Mouse (Mus musculus) stomach, embryonic 14.5 days (tissue): Measurements from ENCODE around the gene Ptpn18. TPM values are rescaled to one million over a fixed set of nuclear protein-coding genes. Genes with fewer than 3 reads are reported as not detected.
"Not testable (repeated sequence)": the region's sequence is repeated elsewhere in the genome, so short reads cannot be mapped to it uniquely, and the experiment has no call there.

Experiments used
- ATAC-seq: fragments of 200-750 bp; cut with Nextera tagmentation; 2 replicates; pipeline ENCODE4 v1.8.0; 2017; ENCODE audit warnings: low read depth, moderate TSS enrichment; ENCODE audit not compliant: insufficient number of reproducible peaks, insufficient read depth, low FRiP score
- H3K27ac ChIP-seq: fragments of 300-500 bp; sonication (generic); 2 replicates; pipeline ENCODE4 v1.5.1; 2014; ENCODE audit warnings: mild to moderate bottlenecking, low read length, moderate library complexity, mixed read lengths
- H3K27me3 ChIP-seq: fragments of 300-500 bp; sonication (generic); 2 replicates; pipeline ENCODE4 v1.6.1; 2014; ENCODE audit warnings: low read length, control low read depth, mixed read lengths; ENCODE audit not compliant: control insufficient read depth, insufficient read depth
- H3K36me3 ChIP-seq: fragments of 300-500 bp; sonication (generic); 2 replicates; pipeline ENCODE4 v1.6.1; 2014; ENCODE audit warnings: mild to moderate bottlenecking, control low read depth, low read length, moderate library complexity, mixed read lengths; ENCODE audit not compliant: control insufficient read depth, insufficient read depth
- H3K4me1 ChIP-seq: fragments of 300-500 bp; sonication (generic); 2 replicates; pipeline ENCODE4 v1.6.1; 2014; ENCODE audit warnings: low read length, control low read depth, mixed read lengths; ENCODE audit not compliant: control insufficient read depth, insufficient read depth
- H3K4me2 ChIP-seq: fragments of 300-500 bp; sonication (generic); replicated peaks from 2 replicates; pipeline ENCODE4 v1.6.1; 2014; ENCODE audit warnings: low read depth, low read length, control low read depth
- H3K4me3 ChIP-seq: fragments of 300-500 bp; sonication (generic); 2 replicates; pipeline ENCODE4 v1.5.1; 2014; ENCODE audit warnings: low read depth, low read length, control low read depth
- H3K9ac ChIP-seq: fragments of 300-500 bp; sonication (generic); replicated peaks from 2 replicates; pipeline ENCODE4 v1.6.1; 2014; ENCODE audit warnings: low read depth, mild to moderate bottlenecking, control low read depth, low read length, moderate library complexity, mixed read lengths
- H3K9me3 ChIP-seq: fragments of 300-500 bp; sonication (generic); 2 replicates; pipeline ENCODE4 v1.6.1; 2016; ENCODE audit warnings: low read depth, low read length, control low read depth; ENCODE audit not compliant: control insufficient read depth
- WGBS: fragments of 180-500 bp; shearing (Covaris S2); extraction: QIAGEN DNeasy Blood & Tissue Kit; methylation state at CpG from one replicate; pipeline ENCODE4 v1.1.7; 2014; 5-methylcytosine and 5-hydroxymethylcytosine counted together
- polyA plus RNA-seq: library from polyadenylated mRNA; unstranded; fragments of >200 nt; fragmentation: Nextera tagmentation; extraction: Ambion mirVana; gene quantifications from 2 replicates; pipeline ENCODE4 v1.2.1, GENCODE M21; 2014

The Ptpn18 gene
- polyA plus RNA-seq, 1 experiment from 2014 or later = 18.7 TPM

DNA sequence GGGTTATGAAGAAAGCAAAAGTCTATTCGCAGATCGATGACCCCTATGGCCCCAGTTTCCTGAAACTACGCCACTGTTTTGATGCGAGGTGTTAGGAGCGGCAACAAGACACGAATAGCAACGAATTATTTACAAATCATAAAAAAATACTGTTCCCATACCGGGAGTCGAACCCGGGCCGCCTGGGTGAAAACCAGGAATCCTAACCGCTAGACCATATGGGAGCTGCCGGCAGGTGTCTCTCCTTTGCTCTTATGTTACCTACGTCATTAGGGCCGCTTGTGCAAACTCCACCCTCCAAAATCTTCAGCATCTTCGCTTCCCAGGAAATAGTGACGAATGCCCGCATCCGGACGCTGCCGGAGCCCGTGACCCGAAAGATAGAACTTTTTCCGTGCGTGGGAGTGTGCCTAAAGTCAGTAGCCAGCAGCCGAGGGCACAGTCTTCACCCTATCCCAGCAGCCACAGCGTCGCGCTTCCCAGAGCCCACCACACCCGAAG is 24.9 kb upstream of the Ptpn18 start:
- H3K4me3 ChIP-seq = peak overlapping the region; percentile 58
- H3K9me3 ChIP-seq = peaks cover 21% of the 10 kb centered on the region
- H3K27ac ChIP-seq = peak overlapping the region; percentile 82
- no peaks in the 10 kb centered on the region for H3K27me3 ChIP-seq
- H3K4me1 ChIP-seq = peaks cover 7% of the 10 kb centered on the region; the same call in 1 of the 2 replicates
- H3K4me2 ChIP-seq = peak overlapping the region; percentile 70
- WGBS = under 1% methylated on average over 30 of the region's 30 CpGs
- ATAC-seq = peak; percentile 15
- no peaks in the 10 kb centered on the region; the same call in 1 of the 2 replicates for H3K36me3 ChIP-seq
- H3K9ac ChIP-seq = peak overlapping the region; percentile 32; the same call in 1 of the 2 replicates

DNA sequence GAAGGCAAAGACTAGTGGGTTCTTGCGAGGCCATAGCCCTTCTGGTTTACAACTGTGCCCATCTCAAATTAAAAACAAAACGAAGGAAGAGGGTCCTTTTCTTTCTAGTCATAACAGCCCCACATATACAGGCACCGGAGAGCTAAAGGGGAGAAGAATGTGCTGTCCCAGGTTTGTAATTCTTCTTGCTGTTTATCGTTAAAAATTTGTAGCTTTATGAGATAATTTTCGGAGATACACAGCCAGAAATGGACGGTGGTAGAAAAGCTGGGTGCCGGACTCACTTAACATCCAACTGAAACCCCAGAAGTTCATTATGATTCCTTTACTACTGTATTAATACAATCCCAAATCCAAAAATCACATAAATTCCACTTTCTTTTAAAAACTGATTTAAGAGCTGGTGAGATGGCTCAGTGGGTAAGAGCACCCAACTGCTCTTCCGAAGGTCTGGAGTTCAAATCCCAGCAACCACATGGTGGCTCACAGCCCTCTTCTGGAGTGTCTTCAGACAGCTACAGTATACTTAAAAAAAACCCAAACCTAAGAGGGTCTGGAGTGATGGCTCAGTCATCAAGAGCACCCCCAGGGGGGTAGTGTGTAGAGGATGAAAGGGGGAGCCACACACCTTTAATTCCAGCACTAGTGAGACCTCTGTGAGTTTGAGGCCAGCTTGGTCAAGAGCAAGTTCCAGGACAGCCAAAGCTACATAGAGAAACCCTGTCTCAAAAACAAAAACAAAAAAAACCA is 24.0 kb upstream of the Ptpn18 start:
- H3K9ac ChIP-seq = no peak overlapping the region
- no peaks in the 10 kb centered on the region; the same call in 1 of the 2 replicates for H3K36me3 ChIP-seq
- 27% methylated on average over 8 of the region's 8 CpGs for WGBS

DNA sequence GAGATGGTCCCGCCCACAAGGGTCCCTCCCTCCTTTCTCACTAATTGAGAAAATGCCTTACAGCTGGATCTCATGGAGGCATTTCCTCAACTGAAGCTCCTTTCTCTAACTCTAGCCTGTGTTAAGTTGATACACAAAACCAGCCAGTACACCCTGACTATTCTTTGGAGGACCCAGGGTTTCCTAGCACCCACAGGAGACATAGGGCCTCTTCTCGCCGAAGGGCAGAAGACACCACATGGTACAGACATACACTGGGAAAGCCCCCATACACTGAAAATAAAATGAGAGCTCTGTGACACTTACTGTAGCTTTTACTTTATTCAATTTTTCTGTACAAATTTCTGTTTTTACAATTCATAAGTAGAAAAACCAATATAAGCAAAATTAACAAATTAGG is 23.2 kb upstream of the Ptpn18 start:
- WGBS = 83% methylated on average over 3 of the region's 3 CpGs

More for the DNA sequence above, 24.0 kb upstream of the Ptpn18 start:
- H3K27me3 ChIP-seq = no peaks in the 10 kb centered on the region
- peaks cover 7% of the 10 kb centered on the region; the same call in 1 of the 2 replicates for H3K4me1 ChIP-seq
- peak overlapping the region; percentile 82 for H3K27ac ChIP-seq
- ATAC-seq = no peak
- H3K4me3 ChIP-seq = peak overlapping the region; percentile 58
- peaks cover 16% of the 10 kb centered on the region for H3K9me3 ChIP-seq
- peak overlapping the region; percentile 70 for H3K4me2 ChIP-seq

DNA sequence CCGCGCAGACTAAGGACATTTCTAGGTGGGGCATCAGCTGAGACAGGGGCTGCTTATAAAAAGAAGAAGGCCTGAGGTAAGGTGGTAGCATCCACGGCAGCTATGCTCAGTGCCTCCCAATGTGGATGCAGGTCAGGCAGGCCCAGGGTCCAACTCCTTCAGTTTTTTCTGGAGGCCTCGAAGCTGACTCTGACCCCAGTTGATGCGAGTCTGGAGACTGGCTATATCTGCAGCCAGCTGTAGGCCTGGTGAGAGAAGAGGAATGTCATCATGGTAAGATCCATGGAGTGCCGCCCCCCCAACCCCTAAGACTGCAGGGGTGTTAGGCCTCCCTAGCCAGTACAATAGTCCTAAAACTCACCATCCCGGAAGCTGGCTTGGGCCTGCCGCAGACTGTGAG is 22.2 kb upstream of the Ptpn18 start:
- H3K27me3 ChIP-seq, H3K4me1 ChIP-seq, H3K9ac ChIP-seq, H3K36me3 ChIP-seq, H3K4me3 ChIP-seq, ATAC-seq, H3K4me2 ChIP-seq, H3K9me3 ChIP-seq, H3K27ac ChIP-seq: not testable (repeated sequence)
- 96% methylated on average over 8 of the region's 8 CpGs for WGBS

More for the DNA sequence above, 23.2 kb upstream of the Ptpn18 start:
- Histone ChIP-seq H3K4me3 (no peak overlapping the region), H3K9me3 (peaks cover 8% of the 10 kb centered on the region), H3K4me1 (peaks cover 7% of the 10 kb centered on the region; the same call in 1 of the 2 replicates), H3K4me2 (no peak overlapping the region), H3K9ac (no peak overlapping the region), H3K27me3 (no peaks in the 10 kb centered on the region), H3K36me3 (no peaks in the 10 kb centered on the region; the same call in 1 of the 2 replicates), H3K27ac (no peak overlapping the region)
- ATAC-seq = no peak

DNA sequence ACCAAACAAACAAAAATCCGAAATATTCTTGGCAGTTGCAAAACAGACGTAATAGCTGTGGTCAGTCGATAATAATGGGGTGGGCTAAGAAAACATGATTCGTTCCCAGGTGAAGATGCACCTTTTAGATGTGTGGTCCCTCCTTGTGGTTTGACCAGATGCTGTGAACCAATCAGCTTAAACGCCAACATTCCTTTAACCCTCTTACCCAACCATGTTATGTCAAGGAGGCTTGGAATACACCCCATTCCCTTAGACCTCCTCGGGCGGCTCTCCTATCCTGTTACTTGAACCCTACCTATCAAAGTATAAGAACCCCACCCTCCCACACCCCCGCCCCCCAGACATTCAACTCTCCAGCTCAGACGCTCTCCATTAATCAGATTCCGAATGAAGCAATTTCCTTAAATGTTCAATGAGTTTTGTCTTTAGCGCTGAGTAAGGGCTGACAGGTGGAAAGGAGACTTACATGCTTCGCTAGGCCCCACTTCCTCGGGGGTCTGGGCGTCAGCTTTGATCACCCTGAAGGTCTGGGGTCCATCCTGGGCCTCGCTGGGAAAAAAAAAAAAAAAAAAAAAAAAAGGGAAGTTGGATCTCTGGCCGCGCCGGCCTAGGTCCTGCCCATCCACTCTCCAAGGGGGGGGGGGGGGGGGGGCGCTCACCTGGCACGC is 21.0 kb upstream of the Ptpn18 start:
- H3K27ac ChIP-seq = no peak overlapping the region
- H3K36me3 ChIP-seq = peaks cover 16% of the 10 kb centered on the region
- ATAC-seq = no peak
- H3K9ac ChIP-seq = peak overlapping the region; percentile 42; the same call in 1 of the 2 replicates
- no peaks in the 10 kb centered on the region for H3K27me3 ChIP-seq
- H3K4me2 ChIP-seq = peak overlapping the region; percentile 66
- H3K9me3 ChIP-seq = no peaks in the 10 kb centered on the region
- peaks cover 5% of the 10 kb centered on the region; the same call in 1 of the 2 replicates for H3K4me1 ChIP-seq
- peak overlapping the region; percentile 71 for H3K4me3 ChIP-seq
- whole genome bisulfite sequencing = 43% methylated on average over 15 of the region's 20 CpGs

DNA sequence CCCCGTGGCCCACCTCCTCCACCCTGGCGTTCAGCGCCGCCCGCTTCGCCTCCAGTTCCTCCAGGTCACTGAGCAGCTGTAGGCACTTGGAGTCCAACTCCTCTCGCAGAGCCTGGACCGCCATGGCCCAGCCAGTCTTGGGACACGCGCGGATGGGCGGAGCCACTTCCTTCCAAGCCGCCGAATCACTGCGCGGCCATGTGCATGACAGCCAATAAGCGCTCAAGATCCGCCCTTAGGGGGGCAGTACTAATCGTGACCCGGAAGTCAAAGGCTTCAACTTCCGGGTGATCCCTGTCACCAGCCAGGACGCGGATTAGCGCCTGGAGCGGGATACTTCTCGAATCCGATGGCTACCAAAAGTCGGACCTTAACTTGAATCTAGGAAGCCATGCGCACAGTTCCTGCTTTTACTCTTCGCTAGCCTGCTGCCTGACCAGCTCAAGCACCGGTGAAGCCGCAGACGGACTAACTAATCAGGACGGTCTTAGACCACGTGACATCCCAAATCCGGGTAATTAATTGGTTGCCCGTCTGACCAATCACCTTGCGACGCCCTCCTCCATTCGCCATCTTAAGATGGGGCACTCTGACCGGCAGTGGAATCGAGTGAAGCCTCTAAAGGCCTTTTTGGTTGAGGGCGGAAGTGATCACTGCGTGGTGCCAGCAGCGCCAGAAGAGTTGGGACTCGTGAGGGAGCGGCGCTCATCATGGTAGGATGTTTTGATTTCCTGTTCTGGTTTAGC is 20.2 kb upstream of the Ptpn18 start, which contains the start of the genes Ccdc115 and Imp4:
Gene Ccdc115 (minus strand): TSS at position 458 of the 746 bp plus-strand sequence.
Gene Imp4 (plus strand): TSS at position 637 of the 746 bp plus-strand sequence.
- peaks cover 24% of the 10 kb centered on the region for H3K36me3 ChIP-seq
- H3K4me1 ChIP-seq = no peaks in the 10 kb centered on the region
- H3K9ac ChIP-seq = peak within 1 kb of the TSS; percentile 52; the same call in 1 of the 2 replicates
- ATAC-seq = peak; percentile 95
- H3K4me3 ChIP-seq = peak within 1 kb of the TSS; percentile 71
- H3K27me3 ChIP-seq = no peaks in the 10 kb centered on the region
- H3K4me2 ChIP-seq = peak within 1 kb of the TSS; percentile 79
- WGBS = 0% methylated on average over 48 of the region's 48 CpGs
- H3K27ac ChIP-seq = peak within 1 kb of the TSS; percentile 44; the same call in 1 of the 2 replicates
- no peaks in the 10 kb centered on the region for H3K9me3 ChIP-seq

DNA sequence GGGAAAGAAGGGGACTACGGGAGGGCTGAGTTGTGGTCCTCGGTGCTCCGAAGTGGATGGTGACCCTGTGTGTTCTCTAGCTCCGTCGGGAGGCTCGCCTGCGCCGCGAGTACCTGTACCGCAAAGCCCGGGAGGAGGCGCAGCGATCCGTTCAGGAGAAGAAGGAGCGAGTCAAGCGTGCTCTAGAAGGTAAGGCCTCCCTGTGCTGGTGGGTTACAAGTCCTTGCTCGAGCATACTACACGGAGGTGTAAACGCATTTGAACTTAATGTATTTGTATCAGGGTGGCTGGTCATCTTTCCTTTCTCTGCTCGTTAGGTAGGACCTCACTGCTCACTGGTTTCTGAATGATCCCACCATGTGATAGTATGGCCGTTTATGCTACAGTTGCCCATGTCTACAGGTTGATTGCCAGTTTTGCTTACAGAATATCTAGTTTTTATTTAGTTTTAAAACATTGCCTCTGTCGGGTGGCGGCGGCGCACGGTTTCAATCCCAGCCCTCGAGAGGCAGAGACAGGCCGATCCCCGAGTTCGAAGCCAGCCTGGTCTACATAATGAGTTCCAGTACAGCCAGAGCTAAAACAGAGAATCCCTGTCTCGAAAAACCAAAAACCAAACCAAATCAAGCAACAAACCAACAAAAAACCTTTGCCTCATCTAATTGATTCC is 19.5 kb upstream of the Ptpn18 start:
- no peaks in the 10 kb centered on the region for H3K9me3 ChIP-seq
- H3K36me3 ChIP-seq = peaks cover 32% of the 10 kb centered on the region
- H3K9ac ChIP-seq = peak overlapping the region; percentile 52; the same call in 1 of the 2 replicates
- peak overlapping the region; percentile 71 for H3K4me3 ChIP-seq
- peak; percentile 19 for ATAC-seq
- H3K27ac ChIP-seq = peak overlapping the region; percentile 44; the same call in 1 of the 2 replicates
- H3K4me1 ChIP-seq = no peaks in the 10 kb centered on the region
- WGBS = 7% methylated on average over 31 of the region's 31 CpGs
- no peaks in the 10 kb centered on the region for H3K27me3 ChIP-seq
- peak overlapping the region; percentile 79 for H3K4me2 ChIP-seq
